Comparison of ENCODE assay signal across 25 mouse cellular contexts in the genomic region with DNA sequence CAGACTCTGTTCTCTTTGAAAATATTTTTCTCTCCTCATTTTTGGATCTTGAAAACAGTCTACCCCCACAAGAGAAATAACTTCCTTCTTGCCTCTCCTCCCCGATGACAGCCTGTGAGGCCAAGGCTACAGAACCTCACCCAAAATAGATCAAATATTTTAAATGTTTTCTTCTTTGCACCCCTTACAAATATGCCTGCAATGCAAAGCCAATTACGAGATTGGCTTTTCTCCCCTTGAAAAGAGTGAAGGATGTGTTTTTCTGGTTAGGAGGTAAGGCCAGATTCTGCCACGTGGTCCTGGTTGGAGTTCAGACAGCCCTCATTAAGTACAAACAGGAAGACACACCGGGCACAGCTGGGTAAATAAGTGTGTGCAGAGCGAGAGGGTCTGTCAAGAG. TPM values are rescaled to one million over a fixed set of nuclear protein-coding genes. Genes with fewer than 3 reads are reported as not detected.
A peak's percentile ranks its signal among the peaks of the same experiment; 100 is the strongest.
DNase-seq lines count a peak whose midpoint lies in the region; ATAC-seq and TF ChIP-seq lines count a peak whose summit lies in the region.
"Had no signal": no experiment of that assay in that cellular context is flagged by ENCODE, and none has a peak within 500 bp of the region (broad histone marks: within the 10 kb centered on the region; RNA-seq: fewer than 3 reads in every experiment).

No protein-coding gene starts in this region.

- ATAC-seq in lung, postnatal 0 days: peak; percentile 54; the same call in 1 of the 2 replicates
- ATAC-seq in midbrain, postnatal 0 days (ENCODE audit: low FRiP score): no peak
- ATAC-seq: forebrain, embryonic 14.5 days; forebrain, postnatal 0 days; intestine, postnatal 0 days had no signal

- intact Hi-C loops in heart, adult 2 months (cut with DNase I): no loop called here

- H3K27ac ChIP-seq in lung, postnatal 0 days (ENCODE audit: low read length): no peak overlapping the region
- no peak overlapping the region for H3K27ac ChIP-seq in CH12.LX (ENCODE audit: insufficient read depth, low read depth)
- H3K27ac ChIP-seq in heart, adult 2 months: no peak overlapping the region
- no peak overlapping the region for H3K27ac ChIP-seq in midbrain, postnatal 0 days (ENCODE audit: low read depth, low read length)
- H3K27ac ChIP-seq: embryonic facial prominence, embryonic 12.5 days; forebrain, embryonic 10.5 days; gastrocnemius, adult 2 months; hindbrain, embryonic 12.5 days; hindbrain, embryonic 15.5 days had no signal

- DNase-seq in lung, postnatal 0 days (ENCODE audit: low spot score): peak; percentile 31
- DNase-seq in lung, adult 2 months: no peak
- DNase-seq in 3T3-L1 (ENCODE audit: low read depth, low spot score): peak; percentile 37
- no peak for DNase-seq in CH12.LX (ENCODE audit: extremely low read depth)
- peak; percentile 56 for DNase-seq in R1 (ENCODE audit: low read depth, low spot score)
- no peak for DNase-seq in heart, adult 2 months
- no peak for DNase-seq in thymus, postnatal 10 days (ENCODE audit: low spot score in 2 of 2)
- no peak for DNase-seq in midbrain, postnatal 0 days (ENCODE audit: low spot score)
- DNase-seq: adrenal gland, postnatal 10 days; adrenal gland, postnatal 36 days; cerebellum, adult 18-20 months; cerebellum, adult 9-10 months; cerebellum, postnatal 14 days; forebrain, postnatal 0 days; gastrocnemius, adult 2 months; gastrocnemius, postnatal 14 days; heart, adult 18-20 months had no signal

- no peak for TF ChIP-seq RAD21 in CH12.LX (IDR thresholded peaks at IDR 0.05; ENCODE audit: low read depth, low read length)

- 22% methylated on average over 5 of the region's 5 CpGs for WGBS in lung, postnatal 0 days
- WGBS in lung, adult 2 months: 28% methylated on average over 5 of the region's 5 CpGs
- 41% methylated on average over 5 of the region's 5 CpGs for WGBS in heart, adult 2 months
- 73% methylated on average over 5 of the region's 5 CpGs for WGBS in midbrain, postnatal 0 days

- H3K4me1 ChIP-seq in lung, postnatal 0 days (ENCODE audit: insufficient read depth, low read depth, low read length): peaks cover 3% of the 10 kb centered on the region; the same call in 1 of the 2 replicates
- no peaks in the 10 kb centered on the region; the same call in 1 of the 2 replicates for H3K4me1 ChIP-seq in lung, adult 2 months (ENCODE audit: control insufficient read depth, insufficient read depth, low read length)
- no peaks in the 10 kb centered on the region for H3K4me1 ChIP-seq in CH12.LX (ENCODE audit: control insufficient read depth in 1 of 2, insufficient read depth in 2 of 2)
- no peaks in the 10 kb centered on the region for H3K4me1 ChIP-seq in heart, adult 2 months (ENCODE audit: control insufficient read depth, insufficient read depth, low read length)
- no peaks in the 10 kb centered on the region for H3K4me1 ChIP-seq in midbrain, postnatal 0 days (ENCODE audit: insufficient read depth, low read length)
- H3K4me1 ChIP-seq: embryonic facial prominence, embryonic 12.5 days; forebrain, embryonic 10.5 days; hindbrain, embryonic 12.5 days; hindbrain, embryonic 15.5 days had no signal

- dilution Hi-C loops in CH12.LX (cut with MboI; ENCODE audit: extremely low pct_ligation_motif_present, extremely low pct_unique_long_range_greater_than_20kb, low sequenced_read_pairs): no loop called here

- in situ Hi-C loops in CH12.LX (cut with MboI; ENCODE audit: low pct_ligation_motif_present, low pct_unique_long_range_greater_than_20kb, low sequenced_read_pairs): no loop called here

- H3K4me3 ChIP-seq in lung, postnatal 0 days (ENCODE audit: low read depth, low read length): no peak overlapping the region
- no peak overlapping the region for H3K4me3 ChIP-seq in lung, adult 2 months (replicated peaks; ENCODE audit: extremely low read depth, low read depth, low read length)
- H3K4me3 ChIP-seq in CH12.LX (replicated peaks in 1 of 3; ENCODE audit: low read depth in 2 of 3, low read length in 2 of 3, poor library complexity in 1 of 3): no peak overlapping the region
- no peak overlapping the region for H3K4me3 ChIP-seq in heart, adult 2 months
- H3K4me3 ChIP-seq in midbrain, postnatal 0 days (ENCODE audit: low read depth, low read length): no peak overlapping the region
- H3K4me3 ChIP-seq: embryonic facial prominence, embryonic 12.5 days; forebrain, embryonic 10.5 days; gastrocnemius, adult 2 months; heart, embryonic 10.5 days; hindbrain, embryonic 12.5 days; hindbrain, embryonic 15.5 days had no signal

- H3K79me2 ChIP-seq in CH12.LX (replicated peaks; ENCODE audit: control insufficient read depth, extremely low read depth, insufficient read depth, poor library complexity, severe bottlenecking): no peaks in the 10 kb centered on the region
- no peaks in the 10 kb centered on the region for H3K79me2 ChIP-seq in heart, adult 2 months (replicated peaks; ENCODE audit: control insufficient read depth, insufficient read depth, low read length)

- H3K9me3 ChIP-seq in lung, postnatal 0 days (ENCODE audit: low read length): no peaks in the 10 kb centered on the region
- H3K9me3 ChIP-seq in CH12.LX (replicated peaks; ENCODE audit: low read length): no peaks in the 10 kb centered on the region
- H3K9me3 ChIP-seq in midbrain, postnatal 0 days (ENCODE audit: low read length): no peaks in the 10 kb centered on the region
- H3K9me3 ChIP-seq: embryonic facial prominence, embryonic 12.5 days; forebrain, embryonic 10.5 days; G1E; heart, embryonic 10.5 days; hindbrain, embryonic 12.5 days; hindbrain, embryonic 15.5 days had no signal

- H3K36me3 ChIP-seq in lung, postnatal 0 days (ENCODE audit: insufficient read depth, low read length): no peaks in the 10 kb centered on the region
- H3K36me3 ChIP-seq in CH12.LX (replicated peaks in 1 of 2; ENCODE audit: control insufficient read depth in 1 of 2, insufficient read depth in 1 of 2, low read length in 1 of 2): no peaks in the 10 kb centered on the region
- no peaks in the 10 kb centered on the region for H3K36me3 ChIP-seq in heart, adult 2 months (ENCODE audit: control insufficient read depth, insufficient read depth, low read length)
- no peaks in the 10 kb centered on the region for H3K36me3 ChIP-seq in midbrain, postnatal 0 days (ENCODE audit: insufficient read depth, low read length)
- H3K36me3 ChIP-seq: embryonic facial prominence, embryonic 12.5 days; forebrain, embryonic 10.5 days; G1E; heart, embryonic 10.5 days; hindbrain, embryonic 12.5 days; hindbrain, embryonic 15.5 days had no signal

- no peak overlapping the region for H3K4me2 ChIP-seq in lung, postnatal 0 days (replicated peaks; ENCODE audit: low read depth, low read length)
- no peak overlapping the region for H3K4me2 ChIP-seq in CH12.LX (ENCODE audit: insufficient read depth, low read depth, poor library complexity, severe bottlenecking)
- H3K4me2 ChIP-seq in midbrain, postnatal 0 days (ENCODE audit: low read depth, low read length, poor library complexity, severe bottlenecking): no peak overlapping the region
- H3K4me2 ChIP-seq: embryonic facial prominence, embryonic 12.5 days; hindbrain, embryonic 12.5 days; hindbrain, embryonic 15.5 days had no signal

- no peak for TF ChIP-seq CTCF in lung, postnatal 0 days (IDR thresholded peaks at IDR 0.05)
- no peak for TF ChIP-seq CTCF in lung, adult 2 months (IDR thresholded peaks at IDR 0.05; ENCODE audit: insufficient read depth, low read length)
- no peak for TF ChIP-seq CTCF in CH12.LX (conservative IDR thresholded peaks at IDR 0.05 in 1 of 2, IDR thresholded peaks at IDR 0.05 in 1 of 2; ENCODE audit: low read depth in 2 of 2, low read length in 2 of 2)
- TF ChIP-seq CTCF in heart, adult 2 months (IDR thresholded peaks at IDR 0.05): no peak
- no peak for TF ChIP-seq CTCF in midbrain, postnatal 0 days (IDR thresholded peaks at IDR 0.05)

- TF ChIP-seq EP300 in lung, postnatal 0 days (IDR thresholded peaks at IDR 0.05): peak; percentile 72
- no peak for TF ChIP-seq EP300 in CH12.LX (IDR thresholded peaks at IDR 0.05; ENCODE audit: low read length)
- no peak for TF ChIP-seq EP300 in heart, adult 2 months (IDR thresholded peaks at IDR 0.05; ENCODE audit: insufficient read depth, low read depth, low read length)

- TF ChIP-seq POLR2A in lung, adult 2 months (IDR thresholded peaks at IDR 0.05; ENCODE audit: borderline replicate concordance, extremely low read depth, low read depth, low read length): no peak
- TF ChIP-seq POLR2A in CH12.LX (IDR thresholded peaks at IDR 0.05; ENCODE audit: low read depth, low read length): no peak
- no peak for TF ChIP-seq POLR2A in heart, adult 2 months (IDR thresholded peaks at IDR 0.05; ENCODE audit: insufficient read depth, low read depth, low read length)

- H3K27me3 ChIP-seq in lung, postnatal 0 days (replicated peaks; ENCODE audit: insufficient read depth, low read length): no peaks in the 10 kb centered on the region
- H3K27me3 ChIP-seq in CH12.LX (replicated peaks): no peaks in the 10 kb centered on the region
- H3K27me3 ChIP-seq in heart, adult 2 months (ENCODE audit: control insufficient read depth, insufficient read depth, low read length): no peaks in the 10 kb centered on the region
- no peaks in the 10 kb centered on the region for H3K27me3 ChIP-seq in midbrain, postnatal 0 days (ENCODE audit: insufficient read depth, low read length)
- H3K27me3 ChIP-seq: embryonic facial prominence, embryonic 12.5 days; hindbrain, embryonic 12.5 days; hindbrain, embryonic 15.5 days had no signal

- no peak overlapping the region for H3K9ac ChIP-seq in lung, postnatal 0 days (replicated peaks; ENCODE audit: low read depth)
- no peak overlapping the region for H3K9ac ChIP-seq in CH12.LX (ENCODE audit: insufficient read depth, low read depth)
- H3K9ac ChIP-seq in heart, adult 2 months (ENCODE audit: low read depth, low read length): no peak overlapping the region
- H3K9ac ChIP-seq in midbrain, postnatal 0 days (replicated peaks; ENCODE audit: low read length, poor library complexity, severe bottlenecking): no peak overlapping the region
- H3K9ac ChIP-seq: embryonic facial prominence, embryonic 12.5 days; forebrain, postnatal 0 days; hindbrain, embryonic 12.5 days; hindbrain, embryonic 15.5 days had no signal

TF ChIP-seq in CH12.LX, 34 proteins besides CTCF, POLR2A, EP300 and RAD21:
- TF ChIP-seq BHLHE40 (IDR thresholded peaks at IDR 0.05; ENCODE audit: low read depth, low read length) (no peak), MYC (IDR thresholded peaks at IDR 0.05; ENCODE audit: low read depth, low read length) (0 out of 2 replicates have a peak, but pooled peaks have one; percentile 19)

RNA-seq across cellular contexts. Expression of gene Cald1, which starts 14.9 kb away (rescaled TPM):
- polyA plus RNA-seq in lung, postnatal 0 days (2015; fragmentation: Nextera tagmentation; extraction: Ambion mirVana): 249 and 273 TPM in 2 replicates
- polyA plus RNA-seq in lung, adult 2 months (2012; rRNA removed): 24.4 and 37.4 TPM in 2 replicates
- total RNA-seq in CH12.LX (2012; rRNA removed) (0.38 and 0.55 TPM in 2 replicates), CH12.LX (2014; rRNA removed) (0.97 and 1.1 TPM in 2 replicates)
- 4.0 and 5.8 TPM in 2 replicates for polyA plus RNA-seq in CH12.LX (2012; ENCODE audit: insufficient read length, low read depth)
- total RNA-seq in heart, adult 2 months (2021): 10 to 100 TPM; 47.6 to 62.8 TPM
- 14.1 and 28.2 TPM in 2 replicates for polyA plus RNA-seq in heart, adult 2 months (2012; rRNA removed)
- 20.5 and 20.7 TPM in 2 replicates for total RNA-seq in midbrain, postnatal 0 days (2014; rRNA removed)
- 37.4 and 40.5 TPM in 2 replicates for polyA plus RNA-seq in midbrain, postnatal 0 days (2015; fragmentation: Nextera tagmentation; extraction: Ambion mirVana)
- polyA plus RNA-seq: G1E had no signal

Comparison
In these comparisons a context has a peak if more than half of its experiments do, and no peak if none do; other contexts are left out.
1. DNase-seq: peak in lung, postnatal 0 days (single experiment), 3T3-L1 (single experiment) and R1 (single experiment); none in lung, adult 2 months (single experiment), CH12.LX (single experiment), heart, adult 2 months (0 of 2), thymus, postnatal 10 days (0 of 2) and midbrain, postnatal 0 days (single experiment).